Mouse (Mus musculus) macrophage (primary cell): ENCODE data around the gene Gucy1b1. TPM values are rescaled to one million over a fixed set of nuclear protein-coding genes. Genes with fewer than 3 reads are reported as not detected.

Experiments used
- H3K27ac ChIP-seq: fragments of 350-480 bp; formaldehyde crosslinking; 2 replicates; pipeline ENCODE4 v1.9.0; 2021
- H3K36me3 ChIP-seq: fragments of 350-480 bp; formaldehyde crosslinking; 2 replicates; pipeline ENCODE4 v1.9.0; 2021; ENCODE audit errors: inconsistent target
- H3K4me3 ChIP-seq: fragments of 350-480 bp; formaldehyde crosslinking; 2 replicates; pipeline ENCODE4 v1.9.0; 2021; ENCODE audit errors: inconsistent target
- H3K79me2 ChIP-seq: fragments of 350-480 bp; formaldehyde crosslinking; 2 replicates; pipeline ENCODE4 v1.9.0; 2021; ENCODE audit errors: inconsistent target
- WGBS: methylation state at CpG from one replicate; pipeline ENCODE4 v1.1.7; 2026; ENCODE audit warnings: inconsistent platforms; ENCODE audit not compliant: missing documents; 5-methylcytosine and 5-hydroxymethylcytosine counted together
- polyA plus RNA-seq: library from polyadenylated mRNA; stranded (reverse); fragments of 250-400 nt; gene quantifications from 3 replicates; pipeline ENCODE4 v1.2.4, GENCODE M21; 2018; ENCODE audit warnings: inconsistent platforms

Gene Gucy1b1
- polyA plus RNA-seq, 1 experiment from 2014 or later = 0.23 TPM

DNA sequence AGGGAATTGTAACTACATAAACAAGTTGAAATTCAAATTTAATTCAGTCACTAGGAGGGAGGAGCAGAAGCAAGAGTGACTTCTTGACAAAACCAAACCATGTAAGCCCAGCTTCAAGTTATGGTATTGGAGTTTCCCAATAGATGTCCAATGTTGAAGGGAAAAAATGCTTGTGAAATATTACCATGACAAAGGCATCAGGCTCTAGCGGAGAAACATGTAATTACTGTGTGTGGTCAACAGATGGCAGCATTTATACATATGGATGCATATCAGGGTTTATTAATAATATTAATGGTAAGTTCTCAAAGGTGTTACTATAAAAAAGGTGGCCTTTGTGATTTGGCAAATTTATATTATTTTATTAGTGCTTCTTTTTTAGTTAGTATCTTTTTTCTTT lies 78.5 kb downstream of the Gucy1b1 start:
- WGBS = 7% methylated on average over 1 of the region's 1 CpGs
- Histone ChIP-seq H3K79me2 (no peaks in the 10 kb centered on the region), H3K27ac (no peak overlapping the region), H3K36me3 (no peaks in the 10 kb centered on the region), H3K4me3 (no peak overlapping the region)

DNA sequence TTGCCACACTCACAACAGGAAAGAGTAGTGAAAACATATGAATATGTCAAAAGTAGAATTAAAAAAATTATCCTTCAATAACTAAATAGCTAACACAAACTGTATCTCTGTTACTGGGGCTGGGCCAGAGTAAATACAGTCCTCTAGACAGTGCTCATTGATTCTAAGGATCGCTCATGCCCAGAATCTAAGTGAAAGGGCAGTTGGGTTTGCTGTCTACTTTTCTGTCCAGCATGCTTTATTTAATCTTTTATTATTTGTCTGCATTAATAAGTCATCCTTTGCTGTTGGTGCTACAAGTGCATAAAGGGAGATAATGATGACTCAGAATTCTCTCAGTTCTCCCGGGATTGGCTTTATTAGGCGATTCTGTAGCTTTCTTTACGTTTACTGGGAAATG lies 79.1 kb downstream of the Gucy1b1 start:
- 39% methylated on average over 4 of the region's 4 CpGs for WGBS
- no peaks in the 10 kb centered on the region for H3K36me3 ChIP-seq
- no peak overlapping the region for H3K4me3 ChIP-seq
- H3K79me2 ChIP-seq = no peaks in the 10 kb centered on the region
- no peak overlapping the region for H3K27ac ChIP-seq

DNA sequence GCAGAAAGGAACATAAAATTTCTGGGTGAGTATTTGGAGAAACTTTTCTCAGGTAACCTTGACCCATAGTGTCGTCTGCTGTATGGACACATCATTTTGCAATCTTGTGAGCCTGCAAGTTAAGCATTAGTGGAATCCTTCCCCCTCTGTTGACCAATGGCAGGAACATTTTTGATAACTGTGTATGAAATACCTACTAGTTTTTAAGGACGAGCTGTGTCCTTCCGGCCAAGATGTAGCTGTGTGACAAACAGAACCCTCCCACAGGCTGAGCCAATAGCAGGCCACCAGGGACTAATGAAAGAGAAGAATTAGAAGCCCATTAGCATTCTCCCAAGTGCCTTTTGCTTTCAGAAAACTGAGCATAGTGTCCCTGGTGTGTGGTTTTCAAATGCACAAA lies 84.0 kb downstream of the Gucy1b1 start:
- no peak overlapping the region for H3K4me3 ChIP-seq
- no peaks in the 10 kb centered on the region for H3K36me3 ChIP-seq
- no peaks in the 10 kb centered on the region for H3K79me2 ChIP-seq
- 91% methylated on average over 3 of the region's 3 CpGs for WGBS
- H3K27ac ChIP-seq = no peak overlapping the region

DNA sequence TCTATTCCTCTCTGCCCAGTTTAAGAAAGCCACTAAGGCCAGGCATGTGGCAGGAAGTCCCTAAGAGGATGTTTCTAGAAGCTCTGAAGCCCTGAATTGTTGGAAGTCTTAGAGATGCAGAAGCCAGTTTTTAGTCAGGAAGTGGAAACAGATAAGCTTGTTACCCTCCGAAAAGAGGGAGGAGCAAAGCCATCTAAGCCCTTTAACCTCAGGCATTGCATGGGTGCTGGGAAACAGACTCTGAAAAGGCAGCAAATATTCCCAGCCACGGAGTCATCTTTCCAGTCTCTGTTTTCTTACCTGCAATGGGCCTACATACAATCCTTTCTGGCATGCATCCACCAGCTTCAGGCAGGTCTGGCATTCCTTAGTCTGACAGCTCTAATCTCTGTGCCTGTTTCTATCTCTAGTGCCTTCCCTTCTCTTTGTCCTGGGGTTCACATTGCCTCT lies 84.8 kb downstream of the Gucy1b1 start:
- Histone ChIP-seq H3K36me3 (no peaks in the 10 kb centered on the region), H3K79me2 (no peaks in the 10 kb centered on the region), H3K27ac (no peak overlapping the region), H3K4me3 (no peak overlapping the region)
- WGBS = 34% methylated on average over 2 of the region's 2 CpGs

DNA sequence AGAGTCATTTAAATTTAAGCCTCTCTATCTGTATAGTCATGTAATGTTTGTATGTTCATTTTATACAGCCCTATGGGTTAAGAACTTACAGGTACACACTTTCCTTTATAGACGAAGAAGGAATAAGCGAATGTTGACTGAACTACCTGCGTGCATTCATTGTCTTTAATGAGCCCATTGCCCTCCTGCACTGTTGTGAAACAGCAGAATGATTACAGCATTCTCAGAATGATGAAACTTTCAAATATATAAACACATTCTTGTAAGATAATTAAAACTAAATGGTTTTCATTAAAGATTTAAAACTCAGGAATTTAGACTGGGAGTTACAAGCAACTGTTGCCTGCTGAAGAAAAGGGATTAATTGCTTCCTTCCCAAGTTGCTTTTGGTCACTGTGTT lies 86.9 kb downstream of the Gucy1b1 start:
- WGBS = 93% methylated on average over 3 of the region's 3 CpGs
- Histone ChIP-seq H3K27ac (no peak overlapping the region), H3K79me2 (no peaks in the 10 kb centered on the region), H3K36me3 (no peaks in the 10 kb centered on the region), H3K4me3 (no peak overlapping the region)

DNA sequence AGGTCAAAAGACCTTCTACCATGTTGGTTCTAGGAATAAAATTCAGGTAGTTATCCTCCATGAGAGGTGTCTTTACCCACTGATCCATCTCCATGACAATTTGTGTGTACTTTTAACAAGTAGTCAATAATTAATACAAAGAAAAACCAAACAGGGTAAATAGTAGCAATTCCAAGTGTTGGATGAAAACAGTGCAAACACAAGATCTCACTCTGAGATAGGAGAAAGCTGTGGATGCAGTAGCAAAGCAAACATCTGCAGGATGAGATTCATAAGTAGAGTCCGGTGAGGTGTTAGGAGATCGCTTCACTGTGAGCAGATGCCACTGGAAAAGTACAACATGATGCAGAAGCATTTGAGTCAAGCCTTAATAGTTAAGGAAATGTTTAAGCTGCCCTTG lies 88.4 kb downstream of the Gucy1b1 start:
- H3K36me3 ChIP-seq = no peaks in the 10 kb centered on the region
- no peak overlapping the region for H3K27ac ChIP-seq
- no peak overlapping the region for H3K4me3 ChIP-seq
- H3K79me2 ChIP-seq = no peaks in the 10 kb centered on the region
- 92% methylated on average over 2 of the region's 2 CpGs for WGBS

DNA sequence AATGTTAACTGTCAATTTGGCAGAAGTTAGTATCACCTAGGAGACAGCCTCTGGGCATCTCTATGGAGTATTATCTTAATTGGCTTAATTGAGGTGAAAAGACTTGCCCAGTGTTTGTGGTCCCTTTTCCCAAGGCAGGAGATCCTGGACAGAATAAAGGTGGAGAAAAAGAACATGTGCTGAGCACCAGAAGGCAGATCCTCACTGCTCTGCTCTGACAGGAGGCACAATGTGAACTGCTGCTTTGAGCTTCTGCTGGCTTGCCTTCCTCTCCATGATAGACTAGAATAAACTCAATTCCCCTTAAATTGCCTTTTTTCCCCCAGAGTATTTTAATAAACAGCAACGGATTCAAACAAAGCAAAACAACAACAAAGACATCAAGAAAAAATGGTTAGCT lies 89.4 kb downstream of the Gucy1b1 start:
- Histone ChIP-seq H3K79me2 (no peaks in the 10 kb centered on the region), H3K27ac (no peak overlapping the region), H3K36me3 (no peaks in the 10 kb centered on the region), H3K4me3 (no peak overlapping the region)
- 89% methylated on average over 1 of the region's 1 CpGs for WGBS

DNA sequence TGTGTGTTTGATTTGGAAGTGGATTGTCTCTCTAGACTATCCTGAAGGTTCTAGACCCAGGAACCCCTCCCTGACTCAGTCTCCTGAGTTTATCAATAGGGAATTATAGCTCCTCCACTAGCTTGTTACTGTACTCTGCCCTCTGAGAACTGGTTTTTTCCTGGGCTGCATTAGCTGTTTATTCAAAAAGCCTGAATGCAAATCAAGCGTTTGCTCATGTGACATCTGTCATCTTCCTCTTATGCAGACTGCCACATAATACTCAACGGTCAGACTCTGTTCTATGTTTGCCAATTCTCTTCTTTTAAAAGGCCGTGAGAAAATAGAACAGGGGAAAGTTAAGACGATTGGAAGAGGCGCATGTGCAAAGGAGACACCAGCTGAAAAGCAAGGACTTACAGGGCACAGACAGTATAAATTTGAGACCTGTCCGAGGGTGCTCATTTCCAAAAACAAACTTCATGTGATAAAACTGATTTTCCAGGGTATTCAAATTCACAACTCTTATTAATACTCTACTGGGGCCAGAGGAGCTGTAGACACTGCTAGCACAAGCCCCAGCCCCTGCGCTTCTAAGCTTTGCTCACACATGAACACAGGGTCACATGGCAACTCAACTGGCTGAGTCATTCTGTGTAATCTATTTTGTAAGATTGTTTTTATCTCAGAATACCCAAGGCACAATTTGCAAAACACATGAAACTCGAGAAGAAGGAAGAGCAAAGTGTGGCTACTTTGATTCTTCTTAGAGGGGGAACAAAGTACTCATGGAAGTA lies 91.2 kb downstream of the Gucy1b1 start:
- Histone ChIP-seq H3K4me3 (no peak overlapping the region), H3K27ac (peak overlapping the region; percentile 82), H3K36me3 (no peaks in the 10 kb centered on the region), H3K79me2 (no peaks in the 10 kb centered on the region)
- 62% methylated on average over 8 of the region's 8 CpGs for WGBS

Other genes with a start within 250 kb of the Gucy1b1 start
- 31.0 to 39.1 TPM (median 35.3 TPM) in 3 replicates for gene Ctso, start 142.1 kb downstream of the Gucy1b1 start, polyA plus RNA-seq
- gene Tdo2, start 98.5 kb downstream of the Gucy1b1 start, polyA plus RNA-seq = not detected in 3 replicates
- not detected in 3 replicates for gene Asic5, start 92.4 kb downstream of the Gucy1b1 start, polyA plus RNA-seq
- 0.05 to 0.09 TPM in 2 of 3 replicates, not detected in the other for gene Gucy1a1, start 71.1 kb upstream of the Gucy1b1 start, polyA plus RNA-seq